Mouse (Mus musculus): ENCODE data around the gene Cnfn.
"Not testable (repeated sequence)": the region's sequence is repeated elsewhere in the genome, so short reads cannot be mapped to it uniquely, and the experiment has no call there.

Cnfn gene

GRCm38 (mm10) chr7:25369058-25369749 is at the start of gene Cnfn:
TSS of gene Cnfn (minus strand) at chr7:25369724.
- in situ Hi-C loops (cut with MseI, MboI) = no loop called here

- in situ Hi-C loops (cut with MseI, MboI) = no loop called here
These were observed 48.1 kb upstream of the Cnfn start for GRCm38 (mm10) chr7:25417597-25417996.

- in situ Hi-C loops (cut with MseI, MboI) = no loop called here
These were observed 43.4 kb upstream of the Cnfn start, which contains the start of gene Cxcl17 for GRCm38 (mm10) chr7:25412833-25413441. TSS of gene Cxcl17 (minus strand) at chr7:25412886.

- in situ Hi-C loops (cut with MseI, MboI) = no loop called here
These were observed 42.3 kb upstream of the Cnfn start for GRCm38 (mm10) chr7:25411861-25412260.

- in situ Hi-C loops (cut with MseI, MboI) = no loop called here
These were observed 41.6 kb upstream of the Cnfn start for GRCm38 (mm10) chr7:25410969-25411615.

GRCm38 (mm10) chr7:25409114-25409760 is 39.7 kb upstream of the Cnfn start:
- in situ Hi-C loops (cut with MseI, MboI) = no loop called here

GRCm38 (mm10) chr7:25406468-25406867 is 36.9 kb upstream of the Cnfn start:
- in situ Hi-C loops (cut with MseI, MboI) = no loop called here

GRCm38 (mm10) chr7:25402671-25403101 is 33.2 kb upstream of the Cnfn start:
- in situ Hi-C loops (cut with MseI, MboI) = no loop called here

GRCm38 (mm10) chr7:25401986-25402385 is 32.5 kb upstream of the Cnfn start:
- in situ Hi-C loops (cut with MseI, MboI) = no loop called here

- in situ Hi-C loops (cut with MseI, MboI) = no loop called here
These were observed 32.0 kb upstream of the Cnfn start for GRCm38 (mm10) chr7:25401551-25401950.

GRCm38 (mm10) chr7:25399028-25399427 is 29.5 kb upstream of the Cnfn start:
- in situ Hi-C loops (cut with MseI, MboI) = not testable (repeated sequence)

- in situ Hi-C loops (cut with MseI, MboI) = no loop called here
These were observed 29.1 kb upstream of the Cnfn start, which contains the start of gene Lipe for GRCm38 (mm10) chr7:25398610-25399009. TSS of gene Lipe (minus strand) at chr7:25398710.

GRCm38 (mm10) chr7:25396621-25397020 is 27.1 kb upstream of the Cnfn start:
- in situ Hi-C loops (cut with MseI, MboI) = no loop called here

GRCm38 (mm10) chr7:25395558-25396521 is 26.3 kb upstream of the Cnfn start:
- in situ Hi-C loops (cut with MseI, MboI) = no loop called here

GRCm38 (mm10) chr7:25395186-25395557 is 25.6 kb upstream of the Cnfn start:
- in situ Hi-C loops (cut with MseI, MboI) = no loop called here

GRCm38 (mm10) chr7:25394754-25395153 is 25.2 kb upstream of the Cnfn start:
- in situ Hi-C loops (cut with MseI, MboI) = no loop called here

GRCm38 (mm10) chr7:25393451-25394210 is 24.1 kb upstream of the Cnfn start:
- in situ Hi-C loops (cut with MseI, MboI) = no loop called here

GRCm38 (mm10) chr7:25392851-25393250 is 23.3 kb upstream of the Cnfn start:
- in situ Hi-C loops (cut with MseI, MboI) = no loop called here

GRCm38 (mm10) chr7:25391856-25392453 is 22.4 kb upstream of the Cnfn start:
- in situ Hi-C loops (cut with MseI, MboI) = no loop called here

- in situ Hi-C loops (cut with MseI, MboI) = no loop called here
These were observed 21.5 kb upstream of the Cnfn start for GRCm38 (mm10) chr7:25390986-25391385.

Data from mouse trophoblast stem cell (cell line).